Mouse (Mus musculus) neural tube, embryonic 14.5 days (tissue): ENCODE results near the gene Dcaf8. TPM values are rescaled to one million over a fixed set of nuclear protein-coding genes. Genes with fewer than 3 reads are reported as not detected.
A peak's percentile ranks its signal among the peaks of the same experiment; 100 is the strongest.

Source experiments
- ATAC-seq: fragments of 200-750 bp; cut with Nextera tagmentation; 2 replicates; pipeline ENCODE4 v1.8.0; 2017; ENCODE audit warnings: low read depth, mild to moderate bottlenecking, moderate TSS enrichment, moderate library complexity
- H3K27ac ChIP-seq: fragments of 300-500 bp; sonication (generic); 2 replicates; pipeline ENCODE4 v1.5.1; 2014; ENCODE audit warnings: low read depth, mild to moderate bottlenecking, control low read depth, low read length, moderate library complexity, mixed read lengths
- H3K27me3 ChIP-seq: fragments of 300-500 bp; sonication (generic); 2 replicates; pipeline ENCODE4 v1.6.1; 2014; ENCODE audit warnings: low read length; ENCODE audit not compliant: control insufficient read depth, insufficient read depth
- H3K36me3 ChIP-seq: fragments of 300-500 bp; sonication (generic); 2 replicates; pipeline ENCODE4 v1.6.1; 2014; ENCODE audit warnings: low read length, mixed read lengths; ENCODE audit not compliant: control insufficient read depth, insufficient read depth
- H3K4me1 ChIP-seq: fragments of 300-500 bp; sonication (generic); 2 replicates; pipeline ENCODE4 v1.6.1; 2014; ENCODE audit warnings: low read length; ENCODE audit not compliant: control insufficient read depth, insufficient read depth
- H3K4me2 ChIP-seq: fragments of 300-500 bp; sonication (generic); 2 replicates; pipeline ENCODE4 v1.6.1; 2014; ENCODE audit warnings: mild to moderate bottlenecking, low read depth, low read length, control low read depth
- H3K4me3 ChIP-seq: fragments of 300-500 bp; sonication (generic); 2 replicates; pipeline ENCODE4 v1.5.1; 2014; ENCODE audit warnings: low read depth, low read length, control low read depth, mixed read lengths
- H3K9ac ChIP-seq: fragments of 300-500 bp; sonication (generic); replicated peaks from 2 replicates; pipeline ENCODE4 v1.6.1; 2014; ENCODE audit warnings: low read depth, mild to moderate bottlenecking, control low read depth, low read length, mixed read lengths
- H3K9me3 ChIP-seq: fragments of 300-500 bp; sonication (generic); 2 replicates; pipeline ENCODE4 v1.6.1; 2016; ENCODE audit warnings: low read length; ENCODE audit not compliant: control insufficient read depth
- WGBS: fragments of 180-500 bp; shearing (Covaris S2); extraction: QIAGEN DNeasy Blood & Tissue Kit; methylation state at CpG from one replicate; pipeline ENCODE4 v1.1.7; 2014; 5-methylcytosine and 5-hydroxymethylcytosine counted together
- polyA plus RNA-seq: library from polyadenylated mRNA; unstranded; fragments of >200 nt; fragmentation: Nextera tagmentation; extraction: Ambion mirVana; gene quantifications from 2 replicates; pipeline ENCODE4 v1.2.1, GENCODE M21; 2014

The Dcaf8 gene
- polyA plus RNA-seq, 1 experiment from 2014 or later, result 72.3 TPM

- H3K27me3 ChIP-seq, result no peaks in the 10 kb centered on the region
- no peak for ATAC-seq
- H3K36me3 ChIP-seq, result peaks cover 36% of the 10 kb centered on the region
- no peak overlapping the region for H3K9ac ChIP-seq
- no peaks in the 10 kb centered on the region for H3K9me3 ChIP-seq
- H3K4me1 ChIP-seq, result peaks cover 8% of the 10 kb centered on the region
- WGBS, result 90% methylated on average over 6 of the region's 6 CpGs
- H3K27ac ChIP-seq, result no peak overlapping the region
- H3K4me3 ChIP-seq, result no peak overlapping the region
- no peak overlapping the region for H3K4me2 ChIP-seq
These were observed 23.3 kb upstream of the Dcaf8 start for GRCm38 (mm10) chr1:172124572-172124971.

GRCm38 (mm10) chr1:172126376-172127347, 21.2 kb upstream of the Dcaf8 start, which contains the start of gene Pex19:
Pex19 (plus strand) TSS chr1:172126755.
- 1% methylated on average over 42 of the region's 42 CpGs for WGBS
- peaks cover 23% of the 10 kb centered on the region for H3K36me3 ChIP-seq
- H3K27me3 ChIP-seq, result no peaks in the 10 kb centered on the region
- H3K4me1 ChIP-seq, result peaks cover 8% of the 10 kb centered on the region
- peak within 1 kb of the TSS; percentile 69 for H3K9ac ChIP-seq
- H3K4me3 ChIP-seq, result peak within 1 kb of the TSS; percentile 82
- peak; percentile 98 for ATAC-seq
- no peak within 1 kb of the TSS for H3K27ac ChIP-seq
- H3K9me3 ChIP-seq, result no peaks in the 10 kb centered on the region
- peak within 1 kb of the TSS; percentile 78 for H3K4me2 ChIP-seq

DNA sequence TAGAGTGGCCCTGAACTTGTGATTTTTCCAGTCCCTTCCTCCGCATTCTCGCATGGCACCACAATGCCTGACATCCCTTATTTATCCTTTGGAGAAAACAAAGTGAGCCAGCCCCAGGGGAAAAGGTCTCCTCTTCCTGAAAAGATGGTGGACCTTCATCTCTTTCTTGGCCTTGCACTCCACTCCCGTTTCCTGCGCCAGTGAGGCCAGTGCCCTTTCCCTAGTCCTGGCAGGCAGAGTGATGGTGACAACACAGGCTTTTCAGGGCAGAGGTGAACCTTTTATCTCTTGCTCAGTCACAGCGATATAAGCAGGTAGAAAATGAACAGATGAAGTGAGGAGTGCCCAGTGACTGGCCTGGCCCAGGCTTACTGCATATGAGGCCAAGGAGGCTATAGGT, 20.4 kb upstream of the Dcaf8 start:
- peaks cover 8% of the 10 kb centered on the region for H3K4me1 ChIP-seq
- H3K27ac ChIP-seq, result no peak overlapping the region
- WGBS, result 57% methylated on average over 5 of the region's 5 CpGs
- no peaks in the 10 kb centered on the region for H3K27me3 ChIP-seq
- ATAC-seq, result no peak
- peaks cover 22% of the 10 kb centered on the region for H3K36me3 ChIP-seq
- peak overlapping the region; percentile 69 for H3K9ac ChIP-seq
- H3K9me3 ChIP-seq, result no peaks in the 10 kb centered on the region
- H3K4me2 ChIP-seq, result peak overlapping the region; percentile 78
- H3K4me3 ChIP-seq, result peak overlapping the region; percentile 82

GRCm38 (mm10) chr1:172128563-172128962, 19.3 kb upstream of the Dcaf8 start:
- Histone ChIP-seq H3K4me3 (no peak overlapping the region), H3K27ac (no peak overlapping the region), H3K4me1 (peaks cover 8% of the 10 kb centered on the region), H3K27me3 (no peaks in the 10 kb centered on the region), H3K36me3 (peaks cover 21% of the 10 kb centered on the region), H3K4me2 (no peak overlapping the region), H3K9ac (no peak overlapping the region), H3K9me3 (no peaks in the 10 kb centered on the region)
- ATAC-seq, result no peak
- WGBS, result 94% methylated on average over 15 of the region's 15 CpGs

DNA sequence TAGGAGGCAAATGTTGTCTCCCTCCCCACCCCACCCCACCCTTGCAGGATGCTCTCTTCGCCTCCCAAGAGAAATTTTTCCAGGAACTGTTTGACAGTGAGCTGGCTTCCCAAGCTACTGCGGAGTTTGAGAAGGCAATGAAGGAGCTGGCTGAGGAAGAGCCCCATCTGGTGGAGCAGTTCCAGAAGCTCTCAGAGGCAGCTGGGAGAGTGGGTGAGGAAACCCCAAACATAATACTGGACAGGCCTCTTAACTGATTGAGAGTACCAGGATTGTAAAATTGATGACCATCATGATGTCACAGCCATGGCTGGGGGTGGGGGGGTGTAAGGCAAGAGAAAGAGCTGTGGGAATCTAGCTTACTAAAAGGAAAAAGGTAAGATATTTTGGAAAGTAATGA, 18.8 kb upstream of the Dcaf8 start:
- H3K4me2 ChIP-seq, result no peak overlapping the region
- WGBS, result 73% methylated on average over 2 of the region's 2 CpGs
- H3K9me3 ChIP-seq, result no peaks in the 10 kb centered on the region
- no peak overlapping the region for H3K9ac ChIP-seq
- H3K27me3 ChIP-seq, result no peaks in the 10 kb centered on the region
- H3K4me3 ChIP-seq, result no peak overlapping the region
- H3K36me3 ChIP-seq, result peaks cover 26% of the 10 kb centered on the region
- H3K27ac ChIP-seq, result no peak overlapping the region
- no peak for ATAC-seq
- peaks cover 8% of the 10 kb centered on the region for H3K4me1 ChIP-seq

DNA sequence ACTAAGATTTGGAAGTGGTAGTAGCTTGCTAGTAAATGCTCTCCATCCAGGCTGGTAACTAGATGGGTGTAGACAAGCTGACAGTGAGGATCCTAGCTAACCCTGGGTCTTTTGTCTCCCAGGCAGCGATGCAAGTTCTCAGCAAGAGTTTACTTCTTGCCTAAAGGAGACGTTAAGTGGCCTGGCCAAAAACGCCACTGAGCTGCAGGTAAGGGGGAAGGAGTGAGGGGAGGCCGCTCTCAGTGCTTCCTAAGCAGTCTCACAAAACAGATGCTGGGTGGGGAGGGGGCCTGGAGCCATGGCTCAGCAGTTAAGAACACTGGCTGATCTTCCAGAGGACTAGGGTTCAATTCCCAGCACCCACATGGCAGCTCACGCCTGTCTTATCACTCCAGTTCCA, 18.1 kb upstream of the Dcaf8 start:
- no peak for ATAC-seq
- Histone ChIP-seq H3K9me3 (no peaks in the 10 kb centered on the region), H3K4me2 (no peak overlapping the region), H3K36me3 (peaks cover 33% of the 10 kb centered on the region), H3K9ac (no peak overlapping the region), H3K4me1 (peaks cover 8% of the 10 kb centered on the region), H3K27ac (no peak overlapping the region), H3K27me3 (no peaks in the 10 kb centered on the region), H3K4me3 (no peak overlapping the region)
- 92% methylated on average over 5 of the region's 5 CpGs for WGBS

DNA sequence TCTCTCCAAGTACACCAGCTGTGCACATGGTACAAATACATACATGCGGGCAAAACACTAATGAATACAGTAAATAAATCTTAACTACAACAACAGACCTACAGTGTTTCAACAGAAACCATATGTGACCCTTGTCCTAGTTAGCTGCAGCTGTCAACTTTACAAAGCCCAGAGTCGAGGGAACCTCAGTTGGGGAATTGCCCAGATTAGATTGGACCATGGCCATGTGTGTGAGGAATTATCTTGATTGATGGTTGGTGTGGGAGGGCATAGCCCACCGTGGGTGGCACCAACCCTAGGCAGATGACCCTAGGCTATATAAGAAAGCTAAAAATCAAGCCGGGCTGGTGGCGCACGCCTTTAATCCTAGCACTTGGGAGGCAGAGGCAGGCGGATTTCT, 15.6 kb upstream of the Dcaf8 start:
- H3K9me3 ChIP-seq, result no peaks in the 10 kb centered on the region
- ATAC-seq, result no peak
- H3K4me3 ChIP-seq, result no peak overlapping the region
- 88% methylated on average over 7 of the region's 7 CpGs for WGBS
- H3K27me3 ChIP-seq, result no peaks in the 10 kb centered on the region
- no peak overlapping the region for H3K9ac ChIP-seq
- H3K4me2 ChIP-seq, result no peak overlapping the region
- peaks cover 38% of the 10 kb centered on the region for H3K36me3 ChIP-seq
- peaks cover 6% of the 10 kb centered on the region for H3K4me1 ChIP-seq
- H3K27ac ChIP-seq, result no peak overlapping the region

GRCm38 (mm10) chr1:172133535-172133934, 14.3 kb upstream of the Dcaf8 start:
- Histone ChIP-seq H3K9me3 (no peaks in the 10 kb centered on the region), H3K9ac (no peak overlapping the region), H3K36me3 (peaks cover 38% of the 10 kb centered on the region), H3K4me3 (no peak overlapping the region), H3K27me3 (no peaks in the 10 kb centered on the region), H3K27ac (no peak overlapping the region), H3K4me1 (no peaks in the 10 kb centered on the region), H3K4me2 (no peak overlapping the region)
- 88% methylated on average over 7 of the region's 7 CpGs for WGBS
- ATAC-seq, result no peak

GRCm38 (mm10) chr1:172134072-172134471, 13.8 kb upstream of the Dcaf8 start:
- Histone ChIP-seq H3K4me2 (no peak overlapping the region), H3K4me3 (no peak overlapping the region), H3K27me3 (no peaks in the 10 kb centered on the region), H3K27ac (no peak overlapping the region), H3K9me3 (no peaks in the 10 kb centered on the region), H3K36me3 (peaks cover 38% of the 10 kb centered on the region), H3K4me1 (no peaks in the 10 kb centered on the region), H3K9ac (no peak overlapping the region)
- WGBS, result 85% methylated on average over 4 of the region's 4 CpGs
- no peak for ATAC-seq
